Mouse (Mus musculus): Measurements from ENCODE around the gene Sestd1.
A peak's percentile ranks its signal among the peaks of the same experiment; 100 is the strongest.

Sestd1 gene

GRCm38 (mm10) chr2:77143536-77143935, 136.9 kb downstream of the Sestd1 start:
- DNase-seq (ENCODE audit: inconsistent age in 2 of 2, low spot score in 1 of 2), result peak; percentile 23 to 78

GRCm38 (mm10) chr2:77138879-77139278, 141.5 kb downstream of the Sestd1 start:
- DNase-seq (ENCODE audit: inconsistent age in 2 of 2, low spot score in 1 of 2), result no peak

DNA sequence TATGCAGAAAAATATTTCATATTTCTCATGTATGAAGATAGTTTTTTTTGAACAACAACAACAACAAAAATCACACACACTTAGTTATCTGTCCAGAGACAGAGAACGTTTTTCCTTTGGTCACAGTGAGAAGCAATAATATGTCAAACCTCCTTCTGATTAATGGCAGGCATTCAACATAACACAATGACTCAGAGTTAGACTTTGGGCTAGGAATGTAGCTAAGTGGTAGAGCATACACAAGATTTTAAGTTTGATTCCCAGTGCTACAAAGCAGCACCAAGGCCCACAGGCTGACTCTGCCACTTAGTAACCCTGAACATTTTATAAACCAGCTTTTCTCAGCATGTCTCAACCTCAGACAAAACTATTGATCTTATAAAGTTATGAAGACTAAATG, 145.5 kb downstream of the Sestd1 start:
- DNase-seq (ENCODE audit: inconsistent age in 2 of 2, low spot score in 1 of 2), result peak in 1 of 2 experiments; percentile 56

DNA sequence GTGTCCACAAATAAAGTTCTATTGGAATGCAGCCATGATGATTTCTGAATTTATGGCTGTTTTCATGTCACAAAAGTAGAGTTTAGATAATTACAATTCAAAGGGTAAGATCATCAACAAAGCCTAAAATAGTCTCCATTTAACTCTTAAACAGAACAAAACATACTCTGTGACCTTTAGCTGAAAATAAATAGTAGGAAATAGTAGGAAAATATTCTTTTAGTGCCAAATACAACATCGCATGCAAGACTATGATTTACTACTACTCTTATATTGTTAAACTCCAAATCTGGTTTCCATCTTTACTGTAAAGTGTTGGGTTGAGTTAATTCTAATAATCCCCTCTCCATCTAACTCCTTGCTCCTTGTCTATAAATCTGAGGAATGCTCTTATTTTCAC, 147.0 kb downstream of the Sestd1 start:
- DNase-seq (ENCODE audit: inconsistent age in 2 of 2, low spot score in 1 of 2), result no peak
